Mouse (Mus musculus) heart, adult 9 months (tissue): ENCODE results near the gene Adora2b.
A peak's percentile ranks its signal among the peaks of the same experiment; 100 is the strongest.

Experiments used
- DNase-seq, 2 experiments: peaks; one replicate each; pipeline ENCODE4 v3.0.0; 2022; ENCODE audit warnings: low spot score in 2 of 2

The Adora2b gene

GRCm38 (mm10) chr11:62248401-62249244 lies at the start of gene Adora2b:
Gene Adora2b, plus strand, starts transcription at chr11:62248984.
- peak; percentile 46 to 52 for DNase-seq

DNA sequence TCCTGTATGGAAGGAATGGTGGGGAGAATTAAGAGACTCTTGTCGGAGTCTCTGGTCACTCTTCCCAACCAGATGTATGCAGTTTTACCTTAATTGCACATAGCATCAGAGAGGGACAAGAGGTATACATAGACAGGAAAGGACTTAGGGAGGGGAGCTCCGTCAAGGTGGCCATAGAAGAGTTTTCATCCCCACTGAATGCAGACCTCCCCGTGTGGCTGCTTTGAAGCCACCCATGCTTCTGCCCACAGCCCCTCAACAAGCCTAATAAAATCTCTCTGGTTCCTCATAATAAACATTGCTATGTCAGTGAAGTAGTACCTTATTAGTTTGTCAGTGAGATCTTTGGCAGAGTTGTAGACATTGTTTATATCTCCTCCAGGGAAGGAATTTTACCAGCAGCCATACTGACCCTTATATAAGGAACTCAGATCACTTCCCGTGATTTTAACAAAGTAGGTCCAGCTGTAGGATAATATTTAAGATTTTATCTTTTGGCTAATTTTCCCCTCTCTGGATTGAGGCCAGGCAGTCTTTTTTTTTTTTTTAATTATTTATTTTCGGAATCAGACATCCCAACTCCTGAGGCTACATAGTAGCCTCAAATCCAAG lies 47.8 kb upstream of the Adora2b start:
- DNase-seq: no peak

DNA sequence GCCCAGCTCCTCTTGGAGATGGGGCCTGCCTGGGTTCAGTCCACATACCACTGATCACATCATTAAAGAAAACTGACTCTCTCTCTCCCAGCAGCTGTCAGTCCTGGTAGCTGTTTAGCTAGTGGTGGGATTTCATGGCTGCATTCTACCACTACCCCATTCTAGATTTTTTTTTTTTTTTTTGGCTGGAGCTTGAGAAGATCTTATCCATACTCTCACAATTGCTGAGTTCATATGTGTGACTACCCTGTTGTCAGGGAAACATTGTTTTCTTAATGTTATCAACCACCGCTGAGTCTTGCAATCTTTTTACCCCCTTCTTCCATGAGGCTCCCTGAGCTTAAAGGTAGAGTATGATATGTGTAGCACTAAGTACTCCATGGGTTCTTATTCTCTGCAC lies 46.1 kb upstream of the Adora2b start:
- no peak for DNase-seq

- DNase-seq: no peak
Measured at GRCm38 (mm10) chr11:62209111-62209510, 39.7 kb upstream of the Adora2b start.

- DNase-seq: no peak
Measured at GRCm38 (mm10) chr11:62209891-62210290, 38.9 kb upstream of the Adora2b start.

GRCm38 (mm10) chr11:62213384-62213989 lies 35.3 kb upstream of the Adora2b start:
- DNase-seq: no peak

GRCm38 (mm10) chr11:62215107-62215506 lies 33.7 kb upstream of the Adora2b start:
- no peak for DNase-seq

GRCm38 (mm10) chr11:62217751-62218150 lies 31.0 kb upstream of the Adora2b start:
- no peak for DNase-seq

- DNase-seq: peak; percentile 37 to 46
Measured at GRCm38 (mm10) chr11:62220756-62221510, 27.9 kb upstream of the Adora2b start.

- DNase-seq: no peak
Measured at GRCm38 (mm10) chr11:62223416-62223815, 25.4 kb upstream of the Adora2b start.

GRCm38 (mm10) chr11:62223962-62224361 lies 24.8 kb upstream of the Adora2b start:
- DNase-seq: peak; percentile 52 to 71

- peak; percentile 55 to 62 for DNase-seq
Measured at GRCm38 (mm10) chr11:62224797-62225196, 24.0 kb upstream of the Adora2b start.

DNA sequence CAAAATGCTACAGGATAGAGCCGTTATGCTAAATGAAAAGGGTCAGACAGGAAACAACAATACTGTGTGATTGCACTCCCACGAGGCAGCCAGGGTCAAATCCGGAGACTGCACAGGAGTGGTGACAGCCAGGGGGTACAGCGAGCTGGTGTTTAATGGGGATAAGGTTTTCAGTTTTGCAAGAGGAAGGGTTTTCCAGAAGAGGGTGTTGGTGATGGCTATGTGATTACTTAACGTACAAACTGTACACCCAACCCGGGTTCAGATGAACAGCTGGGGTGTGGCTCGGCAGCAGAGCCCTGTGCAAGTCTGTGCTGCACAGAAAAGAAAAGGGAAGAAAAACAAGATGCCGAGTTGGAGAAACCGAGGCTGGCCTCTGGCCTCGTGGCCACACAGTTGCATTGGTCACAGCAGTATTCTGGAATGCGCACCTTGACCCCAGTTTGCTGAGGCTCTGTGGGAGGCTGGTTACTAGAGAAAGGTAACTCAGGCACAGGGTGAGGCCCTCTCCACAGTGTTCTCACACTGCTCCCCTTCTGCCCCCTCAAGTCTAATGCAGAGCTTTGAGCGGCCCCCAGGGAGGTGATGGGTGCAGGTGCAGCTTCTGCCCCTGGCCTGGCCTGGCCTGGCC lies 8.0 kb upstream of the Adora2b start:
- DNase-seq: no peak

GRCm38 (mm10) chr11:62243871-62244270 lies 4.9 kb upstream of the Adora2b start:
- no peak for DNase-seq

- DNase-seq: no peak
Measured at GRCm38 (mm10) chr11:62244471-62244870, 4.3 kb upstream of the Adora2b start.

DNA sequence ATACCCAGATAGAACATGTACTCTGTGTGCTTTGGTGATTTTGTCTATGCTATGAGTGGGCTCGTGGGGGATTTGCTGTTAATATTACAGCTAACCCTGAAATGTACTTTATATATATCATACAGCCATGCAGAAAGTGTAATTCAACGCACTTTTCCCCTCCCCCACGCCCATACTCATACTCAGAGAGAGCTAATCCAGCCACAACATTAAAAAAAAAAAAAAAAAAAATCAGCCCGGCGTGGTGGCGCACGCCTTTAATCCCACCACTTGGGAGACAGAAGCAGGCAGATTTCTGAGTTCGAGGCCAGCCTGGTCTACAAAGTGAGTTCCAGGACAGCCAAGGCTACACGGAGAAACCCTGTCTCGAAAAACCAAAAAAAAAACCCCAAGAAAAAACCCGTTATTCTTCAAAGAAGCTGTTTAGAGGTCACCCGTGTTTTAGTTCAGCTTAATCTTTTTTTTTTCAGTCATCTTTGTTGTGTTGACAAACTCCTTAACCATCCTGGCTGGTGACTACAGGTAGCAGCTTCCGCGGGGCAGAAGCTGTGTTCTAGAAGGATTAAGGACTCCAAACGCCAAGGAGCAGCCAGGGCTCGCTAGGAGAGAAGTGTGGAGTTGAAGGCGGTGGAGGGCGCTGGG lies 904 bp upstream of the Adora2b start:
- DNase-seq: no peak

DNA sequence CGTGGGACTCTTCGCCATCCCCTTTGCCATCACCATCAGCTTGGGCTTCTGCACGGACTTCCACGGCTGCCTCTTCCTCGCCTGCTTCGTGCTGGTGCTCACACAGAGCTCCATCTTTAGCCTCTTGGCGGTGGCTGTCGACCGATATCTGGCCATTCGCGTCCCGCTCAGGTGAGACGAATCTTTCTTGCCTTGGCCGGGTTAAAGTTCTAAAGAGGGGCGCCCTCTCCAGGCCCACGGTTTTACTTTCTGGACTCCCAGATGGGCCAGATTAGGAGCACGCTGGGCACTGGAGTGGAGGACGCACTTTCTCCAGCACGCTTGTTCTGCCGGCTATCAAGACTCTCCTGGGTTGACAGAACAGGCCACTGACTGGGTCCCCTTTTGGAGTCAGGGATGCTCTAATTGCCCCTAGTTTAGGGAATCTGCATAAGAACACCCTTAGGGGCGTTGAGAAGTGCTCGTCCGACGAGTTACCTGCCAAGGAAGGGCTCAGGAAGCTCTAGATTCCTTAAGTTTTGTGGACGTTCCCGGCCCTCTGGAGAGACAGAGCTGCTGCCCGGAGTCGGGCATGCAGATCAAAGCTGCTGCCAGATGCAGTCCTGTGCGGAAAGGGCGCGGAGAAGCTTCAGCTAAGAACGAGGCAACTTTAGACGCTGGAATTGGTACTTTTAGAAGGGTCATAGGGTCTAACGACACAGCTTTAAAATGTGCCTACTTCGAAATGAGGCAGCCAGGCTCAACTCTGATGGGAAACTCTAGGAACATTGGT lies 668 bp downstream of the Adora2b start:
- DNase-seq: peak in 1 of 2 experiments; percentile 30

DNA sequence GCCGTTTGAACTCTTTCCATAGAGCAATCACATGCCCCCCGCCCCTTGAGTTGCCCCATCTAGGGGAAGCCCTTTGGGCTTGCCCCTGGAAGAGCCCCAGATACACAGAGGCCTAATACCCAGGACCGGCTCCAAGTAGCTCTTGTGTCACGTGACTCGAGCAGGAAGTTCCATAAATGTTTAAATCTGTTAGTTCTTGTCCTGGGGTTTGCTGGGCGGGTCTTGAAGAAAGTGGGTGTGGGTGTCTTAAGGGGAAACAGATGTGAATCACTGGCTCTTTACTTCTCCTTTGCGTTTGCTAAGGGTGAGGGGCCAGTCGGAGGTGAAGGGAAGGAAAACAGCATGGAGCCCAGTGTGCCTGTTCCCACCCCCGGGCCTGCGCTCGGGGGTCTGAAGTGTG lies 2.3 kb downstream of the Adora2b start:
- DNase-seq: peak; percentile 38 to 47

GRCm38 (mm10) chr11:62253380-62253779 lies 4.6 kb downstream of the Adora2b start:
- no peak for DNase-seq

- DNase-seq: no peak
Measured at GRCm38 (mm10) chr11:62259214-62259613, 10.4 kb downstream of the Adora2b start.
